Mouse (Mus musculus): ENCODE results near the gene 1700001C19Rik. TPM values are rescaled to one million over a fixed set of nuclear protein-coding genes. Genes with fewer than 3 reads are reported as not detected.
"Not testable (repeated sequence)": the region's sequence is repeated elsewhere in the genome, so short reads cannot be mapped to it uniquely, and the experiment has no call there.

1700001C19Rik gene
- polyA plus RNA-seq, 1 experiment: not detected

- no peak for TF ChIP-seq GATA1 (IDR thresholded peaks at IDR 0.05; ENCODE audit: borderline replicate concordance, low read length)
- TF ChIP-seq FLI1 (IDR thresholded peaks at IDR 0.05; ENCODE audit: low read length): no peak
- H3K4me1 ChIP-seq: peaks cover 21% of the 10 kb centered on the region
- peaks cover 8% of the 10 kb centered on the region for H3K9me3 ChIP-seq
- peaks cover 53% of the 10 kb centered on the region for H3K27me3 ChIP-seq (replicated peaks)
- no peak overlapping the region for H3K4me3 ChIP-seq (replicated peaks)
- no peaks in the 10 kb centered on the region for H3K36me3 ChIP-seq (replicated peaks; ENCODE audit: low read length)
Measured at GRCm38 (mm10) chr17:47421566-47421965, 15.6 kb downstream of the 1700001C19Rik start.

- H3K27me3 ChIP-seq (replicated peaks): peaks cover 61% of the 10 kb centered on the region
- H3K36me3 ChIP-seq (replicated peaks; ENCODE audit: low read length): no peaks in the 10 kb centered on the region
- H3K4me3 ChIP-seq (replicated peaks): no peak overlapping the region
- peaks cover 10% of the 10 kb centered on the region for H3K4me1 ChIP-seq
- no peak for TF ChIP-seq FLI1 (IDR thresholded peaks at IDR 0.05; ENCODE audit: low read length)
- no peak for TF ChIP-seq GATA1 (IDR thresholded peaks at IDR 0.05; ENCODE audit: borderline replicate concordance, low read length)
- H3K9me3 ChIP-seq: peaks cover 15% of the 10 kb centered on the region
Measured at GRCm38 (mm10) chr17:47420195-47420594, 17.0 kb downstream of the 1700001C19Rik start.

- peaks cover 74% of the 10 kb centered on the region for H3K27me3 ChIP-seq (replicated peaks)
- H3K4me3 ChIP-seq (replicated peaks): peak overlapping the region; percentile 62
- peaks cover 11% of the 10 kb centered on the region for H3K9me3 ChIP-seq
- not testable (repeated sequence) for H3K4me1 ChIP-seq; H3K36me3 ChIP-seq (replicated peaks; ENCODE audit: low read length)
Measured at GRCm38 (mm10) chr17:47409897-47410861, 27.0 kb downstream of the 1700001C19Rik start.

GRCm38 (mm10) chr17:47408558-47408898 lies 28.6 kb downstream of the 1700001C19Rik start:
- H3K36me3 ChIP-seq (replicated peaks; ENCODE audit: low read length): no peaks in the 10 kb centered on the region
- H3K4me1 ChIP-seq: peaks cover 9% of the 10 kb centered on the region
- H3K9me3 ChIP-seq: peaks cover 11% of the 10 kb centered on the region
- H3K27me3 ChIP-seq (replicated peaks): peaks cover 71% of the 10 kb centered on the region
- TF ChIP-seq FLI1 (IDR thresholded peaks at IDR 0.05; ENCODE audit: low read length) (no peak), GATA1 (IDR thresholded peaks at IDR 0.05; ENCODE audit: borderline replicate concordance, low read length) (no peak)
- no peak overlapping the region for H3K4me3 ChIP-seq (replicated peaks)

GRCm38 (mm10) chr17:47407717-47408557 lies 29.2 kb downstream of the 1700001C19Rik start:
- Histone ChIP-seq H3K4me1 (peaks cover 9% of the 10 kb centered on the region), H3K4me3 (replicated peaks) (no peak overlapping the region), H3K9me3 (peaks cover 14% of the 10 kb centered on the region), H3K36me3 (replicated peaks; ENCODE audit: low read length) (no peaks in the 10 kb centered on the region), H3K27me3 (replicated peaks) (peaks cover 71% of the 10 kb centered on the region)
- TF ChIP-seq FLI1 (IDR thresholded peaks at IDR 0.05; ENCODE audit: low read length): no peak
- TF ChIP-seq GATA1 (IDR thresholded peaks at IDR 0.05; ENCODE audit: borderline replicate concordance, low read length): no peak

- Histone ChIP-seq H3K4me1 (peaks cover 8% of the 10 kb centered on the region), H3K9me3 (peaks cover 9% of the 10 kb centered on the region; the same call in 1 of the 2 replicates), H3K27me3 (replicated peaks) (peaks cover 53% of the 10 kb centered on the region), H3K4me3 (replicated peaks) (no peak within 1 kb of the TSS), H3K36me3 (replicated peaks; ENCODE audit: low read length) (no peaks in the 10 kb centered on the region)
- TF ChIP-seq FLI1 (IDR thresholded peaks at IDR 0.05; ENCODE audit: low read length) (no peak), GATA1 (IDR thresholded peaks at IDR 0.05; ENCODE audit: borderline replicate concordance, low read length) (no peak)
Measured at GRCm38 (mm10) chr17:47400451-47400850, 36.7 kb downstream of the 1700001C19Rik start, which contains the start of gene Guca1a. Gene Guca1a, minus strand, starts transcription at chr17:47400584.

GRCm38 (mm10) chr17:47399091-47399490 lies 38.1 kb downstream of the 1700001C19Rik start:
- Histone ChIP-seq H3K4me3 (replicated peaks) (no peak overlapping the region), H3K4me1 (peaks cover 21% of the 10 kb centered on the region), H3K27me3 (replicated peaks) (peaks cover 55% of the 10 kb centered on the region), H3K36me3 (replicated peaks; ENCODE audit: low read length) (no peaks in the 10 kb centered on the region), H3K9me3 (peaks cover 9% of the 10 kb centered on the region; the same call in 1 of the 2 replicates)
- TF ChIP-seq FLI1 (IDR thresholded peaks at IDR 0.05; ENCODE audit: low read length): no peak
- no peak for TF ChIP-seq GATA1 (IDR thresholded peaks at IDR 0.05; ENCODE audit: borderline replicate concordance, low read length)

GRCm38 (mm10) chr17:47395376-47395913 lies 41.7 kb downstream of the 1700001C19Rik start:
- peak overlapping the region; percentile 95 for H3K4me3 ChIP-seq (replicated peaks)
- H3K9me3 ChIP-seq: peaks cover 15% of the 10 kb centered on the region
- peaks cover 22% of the 10 kb centered on the region for H3K4me1 ChIP-seq
- peaks cover 59% of the 10 kb centered on the region for H3K27me3 ChIP-seq (replicated peaks)
- no peaks in the 10 kb centered on the region for H3K36me3 ChIP-seq (replicated peaks; ENCODE audit: low read length)
- TF ChIP-seq GATA1 (IDR thresholded peaks at IDR 0.05; ENCODE audit: borderline replicate concordance, low read length): no peak
- TF ChIP-seq FLI1 (IDR thresholded peaks at IDR 0.05; ENCODE audit: low read length): no peak

- peaks cover 22% of the 10 kb centered on the region for H3K4me1 ChIP-seq
- peak overlapping the region; percentile 95 for H3K4me3 ChIP-seq (replicated peaks)
- TF ChIP-seq GATA1 (IDR thresholded peaks at IDR 0.05; ENCODE audit: borderline replicate concordance, low read length) (no peak), FLI1 (IDR thresholded peaks at IDR 0.05; ENCODE audit: low read length) (no peak)
- no peaks in the 10 kb centered on the region for H3K36me3 ChIP-seq (replicated peaks; ENCODE audit: low read length)
- peaks cover 55% of the 10 kb centered on the region for H3K27me3 ChIP-seq (replicated peaks)
- peaks cover 15% of the 10 kb centered on the region for H3K9me3 ChIP-seq
Measured at GRCm38 (mm10) chr17:47394223-47394869, 42.8 kb downstream of the 1700001C19Rik start.

All from megakaryocyte, embryonic 14.5 days (primary cell).